Comparison of ENCODE assay signal across 10 mouse cellular contexts in the genomic region with DNA sequence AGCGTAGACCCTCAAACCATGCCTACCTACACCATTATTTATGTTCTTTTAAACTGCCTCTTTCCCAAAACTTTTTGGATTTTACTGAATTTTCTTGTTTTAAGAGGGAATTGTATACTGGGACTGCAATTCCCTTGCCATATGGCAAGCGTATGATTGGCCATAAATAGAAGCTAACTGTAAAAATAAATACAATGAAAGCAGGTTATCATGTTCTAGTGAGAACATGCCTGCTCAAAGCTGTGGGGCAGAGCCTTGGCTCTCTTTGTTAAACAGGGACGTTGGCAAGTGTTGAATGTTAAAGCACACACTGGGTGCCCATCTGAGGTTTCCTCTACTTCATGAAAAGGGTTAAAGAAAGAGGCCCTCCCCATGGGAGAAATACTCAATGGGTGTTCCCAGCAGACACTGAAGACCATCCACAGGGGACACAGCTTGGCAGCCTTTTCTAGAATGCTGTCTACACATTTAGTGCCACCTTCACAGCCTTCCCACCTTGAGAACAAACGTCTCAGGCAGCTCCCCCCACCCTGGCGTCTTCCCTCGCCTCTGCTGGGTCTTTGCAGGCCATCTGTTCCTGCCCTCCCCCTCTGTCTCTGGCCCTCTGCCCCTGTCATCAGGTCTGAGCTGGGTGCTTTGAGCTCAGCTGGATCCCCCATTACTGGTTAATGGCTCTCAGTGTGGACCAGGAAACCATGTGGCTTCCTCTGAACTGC.
DNase-seq lines count a peak whose midpoint lies in the region; ATAC-seq and TF ChIP-seq lines count a peak whose summit lies in the region.
"Had no signal": no experiment of that assay in that cellular context is flagged by ENCODE, and none has a peak within 500 bp of the region (broad histone marks: within the 10 kb centered on the region; RNA-seq: fewer than 3 reads in every experiment).

No protein-coding gene starts in this region.

- WGBS in kidney, postnatal 0 days = 44% methylated on average over 6 of the region's 6 CpGs
- 39% methylated on average over 6 of the region's 6 CpGs for WGBS in forebrain, embryonic 12.5 days
- 21% methylated on average over 6 of the region's 6 CpGs for WGBS in neural tube, embryonic 15.5 days
- 56% methylated on average over 6 of the region's 6 CpGs for WGBS in intestine, postnatal 0 days

- peaks cover 23% of the 10 kb centered on the region for H3K4me1 ChIP-seq in kidney, postnatal 0 days (replicated peaks; ENCODE audit: insufficient read depth, low read length)
- peaks cover 73% of the 10 kb centered on the region for H3K4me1 ChIP-seq in forebrain, embryonic 12.5 days
- H3K4me1 ChIP-seq in neural tube, embryonic 15.5 days = peaks cover 46% of the 10 kb centered on the region
- H3K4me1 ChIP-seq in intestine, postnatal 0 days (replicated peaks; ENCODE audit: control insufficient read depth, insufficient read depth, low read length) = no peaks in the 10 kb centered on the region

- 0 out of 2 replicates have a peak, but pooled peaks have one; percentile 23 for ATAC-seq in kidney, postnatal 0 days (replicated peaks; ENCODE audit: low FRiP score, low read depth)
- ATAC-seq in forebrain, embryonic 12.5 days (ENCODE audit: low FRiP score) = peak; percentile 64
- ATAC-seq in neural tube, embryonic 15.5 days (ENCODE audit: low FRiP score) = peak; percentile 72; the same call in 1 of the 2 replicates
- no peak for ATAC-seq in intestine, postnatal 0 days

- DNase-seq in kidney, postnatal 0 days (ENCODE audit: low spot score) = no peak
- no peak for DNase-seq in kidney, adult 18-20 months
- DNase-seq in left cerebral cortex, postnatal 14 days (ENCODE audit: low spot score in 2 of 2) = peak; percentile 20 to 52
- DNase-seq in spleen, postnatal 4 days (ENCODE audit: low spot score in 2 of 2) = no peak
- no peak for DNase-seq in natural killer cell, adult 2 months (ENCODE audit: low spot score in 2 of 2)
- DNase-seq: heart, postnatal 36 days had no signal

- H3K27me3 ChIP-seq in kidney, postnatal 0 days (ENCODE audit: insufficient read depth, low read length) = no peaks in the 10 kb centered on the region
- H3K27me3 ChIP-seq in forebrain, embryonic 12.5 days = peaks cover 72% of the 10 kb centered on the region
- H3K27me3 ChIP-seq in neural tube, embryonic 15.5 days (replicated peaks) = no peaks in the 10 kb centered on the region
- H3K27me3 ChIP-seq in intestine, postnatal 0 days (replicated peaks; ENCODE audit: control insufficient read depth, insufficient read depth, low read length) = no peaks in the 10 kb centered on the region

- no peak overlapping the region for H3K27ac ChIP-seq in kidney, postnatal 0 days
- peak overlapping the region; percentile 72 for H3K27ac ChIP-seq in forebrain, embryonic 12.5 days
- no peak overlapping the region for H3K27ac ChIP-seq in neural tube, embryonic 15.5 days (replicated peaks)
- no peak overlapping the region for H3K27ac ChIP-seq in intestine, postnatal 0 days (ENCODE audit: low read depth, low read length)
- H3K27ac ChIP-seq: liver, embryonic 14.5 days had no signal

- H3K4me3 ChIP-seq in kidney, postnatal 0 days (replicated peaks; ENCODE audit: low read depth, low read length) = no peak overlapping the region
- no peak overlapping the region for H3K4me3 ChIP-seq in forebrain, embryonic 12.5 days (replicated peaks)
- no peak overlapping the region for H3K4me3 ChIP-seq in neural tube, embryonic 15.5 days (replicated peaks)
- H3K4me3 ChIP-seq in intestine, postnatal 0 days (ENCODE audit: low read depth, low read length) = no peak overlapping the region

- intact Hi-C loops in left cerebral cortex, postnatal 14 days (cut with DNase I) = no loop called here

- H3K4me2 ChIP-seq in kidney, postnatal 0 days (ENCODE audit: low read length) = no peak overlapping the region
- H3K4me2 ChIP-seq in forebrain, embryonic 12.5 days = no peak overlapping the region
- no peak overlapping the region for H3K4me2 ChIP-seq in neural tube, embryonic 15.5 days
- no peak overlapping the region for H3K4me2 ChIP-seq in intestine, postnatal 0 days (replicated peaks; ENCODE audit: low read depth)

- H3K36me3 ChIP-seq in kidney, postnatal 0 days (ENCODE audit: insufficient read depth, low read length) = no peaks in the 10 kb centered on the region
- H3K36me3 ChIP-seq in forebrain, embryonic 12.5 days (replicated peaks) = no peaks in the 10 kb centered on the region
- no peaks in the 10 kb centered on the region for H3K36me3 ChIP-seq in neural tube, embryonic 15.5 days
- H3K36me3 ChIP-seq in intestine, postnatal 0 days (ENCODE audit: control insufficient read depth, insufficient read depth) = no peaks in the 10 kb centered on the region

- TF ChIP-seq CTCF in kidney, postnatal 0 days (IDR thresholded peaks at IDR 0.05; ENCODE audit: low read depth) = no peak
- TF ChIP-seq CTCF in intestine, postnatal 0 days (IDR thresholded peaks at IDR 0.05; ENCODE audit: low read depth) = no peak

- H3K9me3 ChIP-seq in kidney, postnatal 0 days (replicated peaks; ENCODE audit: low read length) = no peaks in the 10 kb centered on the region
- H3K9me3 ChIP-seq in forebrain, embryonic 12.5 days = no peaks in the 10 kb centered on the region
- no peaks in the 10 kb centered on the region for H3K9me3 ChIP-seq in neural tube, embryonic 15.5 days (replicated peaks)
- no peaks in the 10 kb centered on the region for H3K9me3 ChIP-seq in intestine, postnatal 0 days (ENCODE audit: control insufficient read depth)

- H3K9ac ChIP-seq in kidney, postnatal 0 days (ENCODE audit: low read depth, low read length) = no peak overlapping the region
- H3K9ac ChIP-seq in forebrain, embryonic 12.5 days = no peak overlapping the region
- H3K9ac ChIP-seq in neural tube, embryonic 15.5 days (replicated peaks) = no peak overlapping the region
- no peak overlapping the region for H3K9ac ChIP-seq in intestine, postnatal 0 days (ENCODE audit: low read depth, low read length)
- H3K9ac ChIP-seq: liver, embryonic 14.5 days had no signal

Comparison
In these comparisons a context has a peak if more than half of its experiments do, and no peak if none do; other contexts are left out.
1. DNase-seq: peak in left cerebral cortex, postnatal 14 days (2 of 2); none in kidney, postnatal 0 days (single experiment), kidney, adult 18-20 months (single experiment), spleen, postnatal 4 days (0 of 2) and natural killer cell, adult 2 months (0 of 2).